Mouse (Mus musculus) lung, adult 2 months (tissue): ENCODE results near the gene Eme1. TPM values are rescaled to one million over a fixed set of nuclear protein-coding genes. Genes with fewer than 3 reads are reported as not detected.
"Not testable (repeated sequence)": the region's sequence is repeated elsewhere in the genome, so short reads cannot be mapped to it uniquely, and the experiment has no call there.

Experiments used
- DNase-seq: peaks from one replicate; pipeline ENCODE4 v3.0.0; 2022
- H3K4me1 ChIP-seq: fragments of 200-500 bp; 2 replicates; pipeline ENCODE4 v1.6.1; 2011; ENCODE audit warnings: low read length; ENCODE audit not compliant: control insufficient read depth, insufficient read depth
- H3K4me3 ChIP-seq: fragments of 200-500 bp; replicated peaks from 2 replicates; pipeline ENCODE3; 2011; ENCODE audit warnings: low read depth, mild to moderate bottlenecking, control low read depth, low read length; ENCODE audit errors: extremely low read depth
- CTCF ChIP-seq: fragments of 200-500 bp; IDR thresholded peaks from 2 replicates; pipeline ENCODE4 v1.5.1; 2011; ENCODE audit warnings: mild to moderate bottlenecking, low read length, control low read depth; ENCODE audit not compliant: insufficient read depth
- POLR2A ChIP-seq: fragments of 200-500 bp; IDR thresholded peaks from 2 replicates; pipeline ENCODE4 v1.6.1; 2011; ENCODE audit warnings: low read depth, mild to moderate bottlenecking, control low read depth, low read length, borderline replicate concordance; ENCODE audit errors: extremely low read depth
- WGBS: fragments of 180-500 bp; shearing (Covaris S2); methylation state at CpG from one replicate; pipeline ENCODE4 v1.1.7; 2018; 5-methylcytosine and 5-hydroxymethylcytosine counted together
- polyA plus RNA-seq: library from polyadenylated mRNA; depleted of rRNA; stranded (reverse); fragments of >200 nt; gene quantifications from 2 replicates; pipeline ENCODE4 v1.2.3, GENCODE M21; 2012

Eme1 gene
- polyA plus RNA-seq, 1 experiment, result 0.51 TPM

DNA sequence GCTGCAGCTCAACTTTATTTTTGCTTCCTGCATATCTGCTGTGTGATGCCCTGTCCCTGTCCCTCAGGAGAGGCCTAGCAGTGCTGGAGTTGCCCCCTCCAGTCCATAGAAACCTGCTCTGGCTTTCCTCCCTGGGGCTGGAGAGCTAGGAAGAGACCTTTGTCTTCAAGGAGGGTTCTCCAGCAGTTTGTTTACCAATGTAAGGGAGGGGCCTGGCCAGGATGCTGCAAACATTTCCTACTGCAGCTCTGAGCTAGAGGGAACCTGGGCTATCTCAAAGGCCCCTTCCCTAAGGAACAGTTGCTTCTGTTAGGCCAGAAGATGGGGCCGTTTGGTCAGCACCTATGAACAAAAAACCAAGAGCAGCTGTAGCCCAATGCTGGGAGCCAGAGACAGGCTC lies 7.6 kb upstream of the Eme1 start:
- no peak overlapping the region for H3K4me3 ChIP-seq
- TF ChIP-seq CTCF, result no peak
- no peak for TF ChIP-seq POLR2A
- 0 out of 2 replicates have a peak, but pooled peaks cover 6% of the 10 kb centered on the region for H3K4me1 ChIP-seq
- WGBS, result 42% methylated on average over 1 of the region's 1 CpGs
- DNase-seq, result no peak

- WGBS, result 39% methylated on average over 8 of the region's 8 CpGs
- no peak overlapping the region for H3K4me3 ChIP-seq
- DNase-seq, result no peak
- TF ChIP-seq POLR2A (no peak), CTCF (no peak)
- H3K4me1 ChIP-seq, result peaks cover 2% of the 10 kb centered on the region
Measured at GRCm38 (mm10) chr11:94652973-94653372, 791 bp downstream of the Eme1 start.

DNA sequence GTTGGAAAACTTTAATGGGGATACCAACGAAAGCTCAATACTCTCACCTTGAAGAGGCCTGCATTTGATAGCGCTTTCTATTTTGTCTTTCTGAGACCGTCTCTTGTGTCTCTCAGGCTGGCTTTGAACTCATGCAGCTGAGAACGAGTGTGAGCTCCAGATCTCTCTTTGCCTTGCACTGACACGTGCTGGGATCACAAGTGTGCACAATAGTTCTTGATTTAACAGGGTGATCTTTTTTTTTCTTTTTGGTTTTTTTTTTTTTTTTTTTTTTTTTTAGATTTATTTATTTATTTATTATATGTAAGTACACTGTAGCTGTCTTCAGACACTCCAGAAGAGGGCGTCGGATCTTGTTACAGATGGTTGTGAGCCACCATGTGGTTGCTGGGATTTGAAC lies 2.5 kb downstream of the Eme1 start:
- DNase-seq, H3K4me1 ChIP-seq, H3K4me3 ChIP-seq: not testable (repeated sequence)
- WGBS, result 93% methylated on average over 7 of the region's 7 CpGs

DNA sequence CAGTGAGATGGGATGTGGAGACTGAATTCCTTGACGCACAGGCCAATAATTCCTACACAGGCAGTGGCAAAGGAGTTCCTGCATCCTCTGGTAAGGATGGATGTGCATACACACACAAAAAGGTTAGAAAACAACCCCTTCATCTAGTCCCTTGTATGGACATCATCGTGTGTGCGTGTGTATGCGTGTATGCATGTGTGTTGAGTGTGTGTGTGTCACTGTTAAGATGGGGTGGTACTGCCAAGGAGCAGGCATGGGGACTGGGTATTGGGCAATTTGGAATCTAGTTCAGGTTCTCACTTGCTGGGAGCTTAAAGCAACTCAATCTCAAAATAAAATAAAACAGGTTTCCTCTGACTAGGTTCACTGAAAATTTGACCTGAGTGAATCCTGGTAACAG lies 7.3 kb downstream of the Eme1 start:
- no peaks in the 10 kb centered on the region for H3K4me1 ChIP-seq
- no peak for TF ChIP-seq POLR2A
- TF ChIP-seq CTCF, result no peak
- no peak overlapping the region for H3K4me3 ChIP-seq
- DNase-seq, result no peak
- WGBS, result 96% methylated on average over 4 of the region's 4 CpGs

- H3K4me3 ChIP-seq, result no peak overlapping the region
- TF ChIP-seq POLR2A, result no peak
- TF ChIP-seq CTCF, result no peak
- 86% methylated on average over 8 of the region's 8 CpGs for WGBS
Measured at GRCm38 (mm10) chr11:94644461-94645219, 9.1 kb downstream of the Eme1 start.

DNA sequence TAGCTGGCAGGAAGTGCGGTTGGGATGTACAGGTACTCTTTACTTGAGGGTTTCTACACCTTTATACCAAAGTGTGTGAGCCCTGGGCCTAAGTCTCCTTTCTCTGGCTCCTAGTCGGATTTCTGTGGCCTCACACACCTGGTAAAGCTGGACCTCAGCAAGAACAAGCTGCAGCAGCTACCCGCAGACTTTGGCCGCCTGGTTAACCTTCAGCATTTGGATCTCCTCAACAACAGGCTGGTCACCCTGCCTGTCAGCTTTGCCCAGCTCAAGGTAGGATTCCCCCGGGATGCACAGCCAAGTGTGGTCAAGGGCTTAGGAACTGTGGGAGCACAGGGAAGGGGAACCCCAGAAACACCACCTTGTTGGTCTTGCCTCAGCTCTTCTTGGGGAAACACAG lies 19.3 kb downstream of the Eme1 start:
- no peak for DNase-seq
- Histone ChIP-seq H3K4me3 (no peak overlapping the region), H3K4me1 (peaks cover 4% of the 10 kb centered on the region)
- TF ChIP-seq POLR2A, result no peak
- WGBS, result 87% methylated on average over 5 of the region's 5 CpGs

More at GRCm38 (mm10) chr11:94644461-94645219, 9.1 kb downstream of the Eme1 start:
- no peak for DNase-seq
- H3K4me1 ChIP-seq, result no peaks in the 10 kb centered on the region

- DNase-seq, result no peak
- WGBS, result 87% methylated on average over 8 of the region's 8 CpGs
- Histone ChIP-seq H3K4me3 (no peak overlapping the region), H3K4me1 (peaks cover 4% of the 10 kb centered on the region)
- TF ChIP-seq POLR2A (no peak), CTCF (no peak)
Measured at GRCm38 (mm10) chr11:94632988-94633387, 20.8 kb downstream of the Eme1 start.

DNA sequence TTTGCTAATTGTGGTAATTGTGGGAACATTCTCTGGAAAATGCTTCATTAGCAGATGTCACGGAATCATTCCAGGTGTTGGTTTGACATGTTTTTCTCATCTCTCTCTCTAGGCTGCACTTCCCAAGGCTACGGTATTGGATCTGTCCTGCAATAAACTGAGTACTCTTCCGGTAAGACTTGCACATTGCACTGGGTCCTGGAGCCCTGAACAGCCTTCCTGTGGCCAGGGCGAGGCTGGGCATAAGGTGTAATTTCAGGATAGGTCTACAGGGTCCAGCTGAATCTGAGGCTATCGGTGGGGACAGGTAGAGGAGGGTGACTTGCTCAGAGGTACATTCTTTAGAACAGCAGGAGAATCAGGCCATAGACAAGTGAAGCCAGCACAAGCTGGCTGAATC lies 21.8 kb downstream of the Eme1 start:
- no peak for DNase-seq
- no peak overlapping the region for H3K4me3 ChIP-seq
- WGBS, result 93% methylated on average over 5 of the region's 5 CpGs
- peaks cover 4% of the 10 kb centered on the region for H3K4me1 ChIP-seq
- TF ChIP-seq POLR2A (no peak), CTCF (no peak)

DNA sequence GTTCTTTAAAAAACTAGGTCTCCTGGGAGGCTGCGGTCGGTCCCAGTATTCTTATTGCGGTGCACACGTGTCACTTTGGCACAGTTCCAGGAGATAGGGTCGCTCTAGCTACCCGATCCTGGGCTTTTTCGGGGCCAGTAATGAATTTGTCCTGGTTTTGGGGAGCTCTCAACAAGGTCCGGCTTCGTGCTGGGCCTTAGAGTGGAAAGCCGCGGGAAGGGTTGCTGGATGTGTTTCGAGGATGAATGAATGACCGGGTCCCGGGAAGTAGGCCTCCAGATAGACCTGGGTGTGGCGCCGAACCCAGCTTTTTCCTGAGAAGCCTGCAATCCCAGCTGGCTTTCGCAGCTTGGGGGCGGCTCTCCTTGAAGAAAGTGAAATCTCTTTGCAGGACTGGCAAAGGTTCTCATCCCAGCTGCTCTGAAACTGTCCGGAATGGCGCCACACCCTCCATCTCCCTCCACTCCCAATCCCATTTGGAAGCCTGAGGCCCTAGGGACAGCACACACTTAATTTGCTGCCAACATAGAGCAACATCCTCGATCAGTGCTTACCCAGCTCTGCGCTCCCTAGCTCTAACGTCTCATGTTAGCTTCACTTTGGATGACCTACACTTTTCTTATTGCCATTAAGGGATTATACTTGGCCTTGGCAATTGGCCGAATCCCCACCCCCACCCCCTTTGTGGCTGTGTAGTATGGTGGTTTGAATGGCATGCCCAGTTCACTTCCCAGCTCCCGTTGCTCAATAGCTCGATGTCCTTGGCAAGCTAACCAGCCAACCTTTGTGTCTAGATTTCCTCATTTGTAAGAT lies 23.4 kb downstream of the Eme1 start:
- H3K4me3 ChIP-seq, result peak overlapping the region; percentile 53
- WGBS, result 6% methylated on average over 26 of the region's 26 CpGs
- TF ChIP-seq CTCF (no peak), POLR2A (no peak)
- DNase-seq, result peak; percentile 47
- H3K4me1 ChIP-seq, result peaks cover 4% of the 10 kb centered on the region

- DNase-seq, result no peak
- TF ChIP-seq CTCF, result no peak
- no peak for TF ChIP-seq POLR2A
- under 1% methylated on average over 28 of the region's 28 CpGs for WGBS
Measured at GRCm38 (mm10) chr11:94629884-94630198, 23.9 kb downstream of the Eme1 start.

More at GRCm38 (mm10) chr11:94629884-94630198, 23.9 kb downstream of the Eme1 start:
- Histone ChIP-seq H3K4me1 (peaks cover 4% of the 10 kb centered on the region), H3K4me3 (peak overlapping the region; percentile 53)
